Mouse (Mus musculus) naive thymus-derived CD4-positive, alpha-beta T cell, adult 2 months (primary cell): ENCODE results near the gene Vapa.
A peak's percentile ranks its signal among the peaks of the same experiment; 100 is the strongest.

ENCODE experiments used
- DNase-seq: peaks from one replicate; pipeline ENCODE4 v3.0.0-alpha.2; 2011; ENCODE audit warnings: low read depth

Vapa gene

DNA sequence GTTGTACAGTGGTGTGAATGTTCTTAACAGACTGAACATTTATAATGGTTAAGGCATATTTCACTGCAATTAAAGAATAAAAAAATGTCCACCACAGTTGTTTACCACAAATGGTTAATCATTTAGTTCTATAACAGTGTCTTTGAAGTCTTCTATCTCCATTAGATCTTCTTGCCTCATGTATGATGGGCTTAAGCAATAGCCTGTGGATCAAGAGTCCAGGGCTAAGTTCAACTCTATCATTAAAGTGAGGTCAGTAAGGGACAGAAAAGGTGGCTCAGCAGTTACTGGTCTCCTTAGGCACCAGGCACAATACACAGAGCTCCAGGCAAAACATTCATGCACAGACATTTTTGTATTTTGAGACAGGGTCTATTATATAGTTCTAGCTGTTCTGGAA lies 9.8 kb upstream of the Vapa start:
- DNase-seq, result no peak

DNA sequence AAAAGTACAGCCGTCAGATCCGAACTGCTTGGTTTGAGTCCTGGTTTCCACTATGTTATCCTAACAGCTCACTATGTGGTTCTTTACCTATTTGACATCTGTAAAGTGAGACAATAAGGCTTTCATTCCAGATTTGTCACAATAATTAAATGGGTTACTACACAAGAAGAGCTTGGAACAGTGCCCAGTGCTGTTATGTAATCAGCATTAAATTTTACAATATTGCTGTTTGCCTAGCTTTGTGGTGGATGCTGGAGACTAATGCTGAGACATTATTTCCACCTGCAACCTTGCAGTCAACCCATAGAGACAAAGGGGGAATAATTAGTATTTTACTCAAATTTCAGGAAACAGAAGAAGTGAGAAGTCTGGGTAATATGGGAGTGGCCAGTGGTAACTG lies 5.1 kb upstream of the Vapa start:
- DNase-seq, result no peak

DNA sequence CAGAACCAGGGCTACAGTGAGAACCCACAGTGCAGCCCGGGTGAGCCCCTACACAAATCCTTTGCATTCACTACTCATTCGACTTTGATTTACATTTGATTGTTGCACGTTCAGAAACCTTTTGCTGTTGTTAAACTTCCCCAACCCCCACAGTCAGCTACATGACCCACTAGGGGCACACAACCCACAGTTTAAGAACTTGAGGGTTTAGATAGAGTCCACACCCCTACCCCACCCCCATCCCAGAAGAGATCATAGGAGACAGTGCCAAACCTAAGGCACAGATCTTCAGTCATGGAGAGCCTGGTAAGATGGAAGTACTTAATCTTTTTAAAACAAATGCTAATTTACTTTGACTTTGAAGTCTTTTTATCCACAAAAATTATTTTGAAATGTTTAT lies 2.3 kb upstream of the Vapa start:
- peak; percentile 15 for DNase-seq

DNA sequence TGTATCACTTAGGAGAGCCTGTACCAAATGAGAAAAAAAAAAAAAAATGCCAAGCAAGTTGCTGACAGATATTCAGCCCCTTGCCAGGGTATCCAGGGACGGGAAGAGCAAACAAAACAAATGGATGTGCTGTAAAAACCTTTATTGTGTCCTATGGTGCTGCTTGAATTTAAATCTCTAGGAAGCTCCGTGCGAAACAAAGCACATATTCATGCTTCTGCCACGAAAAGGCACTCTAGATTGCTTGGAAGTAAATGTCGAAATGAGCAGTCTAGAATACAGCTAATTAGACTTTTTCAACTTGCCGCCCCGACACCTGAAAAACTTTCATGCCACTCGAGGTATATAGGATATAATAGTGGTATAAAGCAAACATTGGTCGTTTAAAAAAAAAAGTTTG lies 1.1 kb upstream of the Vapa start:
- no peak for DNase-seq

DNA sequence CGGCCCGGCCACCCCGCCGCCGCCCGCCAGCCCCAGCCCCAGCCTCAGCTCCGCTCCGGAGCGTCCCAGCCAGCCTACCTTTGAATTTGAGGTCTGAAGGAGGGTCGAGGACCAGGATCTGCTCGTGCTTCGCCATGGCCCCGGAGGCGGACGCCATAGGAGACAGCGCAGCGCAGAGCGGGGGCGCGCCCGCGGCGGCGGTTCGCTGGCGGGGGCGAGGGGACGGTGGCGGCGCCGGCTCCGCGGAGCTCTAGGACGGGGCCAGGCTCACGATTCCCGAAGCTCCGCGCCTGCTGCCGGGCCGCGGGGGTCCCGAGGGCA lies 253 bp downstream of the Vapa start:
- no peak for DNase-seq

DNA sequence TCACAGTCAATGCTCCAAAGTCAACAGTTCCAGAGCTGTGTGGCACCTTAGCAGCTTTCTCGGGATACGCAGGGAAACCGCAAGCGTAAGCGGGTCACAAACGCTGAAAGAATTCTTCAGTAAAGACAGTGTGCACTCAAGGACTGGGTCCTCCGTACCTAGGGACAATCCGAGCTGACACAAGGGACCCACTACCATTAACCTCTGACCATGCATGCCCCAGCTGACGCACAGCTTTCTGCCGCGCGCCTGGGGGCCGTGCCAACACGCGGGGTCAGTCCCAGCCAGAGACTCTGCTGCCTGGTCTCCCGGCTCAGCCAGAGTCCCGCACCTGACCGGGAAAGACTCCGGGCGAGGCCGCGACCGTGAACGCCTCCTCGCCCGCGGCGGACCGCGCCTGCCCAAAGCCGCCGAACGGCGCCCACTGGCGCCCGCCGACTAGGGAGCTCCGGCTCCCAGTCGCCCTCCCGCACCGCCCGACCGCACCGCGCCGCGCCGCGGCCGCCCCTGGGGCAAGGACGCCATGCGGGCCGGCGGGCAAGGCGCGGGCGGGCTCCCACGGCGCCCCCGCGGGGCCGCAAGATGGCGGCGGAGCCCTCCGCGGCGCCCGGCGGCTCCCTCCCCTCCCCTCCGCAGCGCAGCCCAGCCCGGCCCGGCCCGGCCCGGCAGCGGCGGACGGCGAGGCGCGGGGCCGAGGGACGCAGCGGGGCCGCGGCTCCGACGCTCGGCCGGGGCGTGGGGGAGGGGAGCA lies 789 bp downstream of the Vapa start:
- DNase-seq, result peak; percentile 50

DNA sequence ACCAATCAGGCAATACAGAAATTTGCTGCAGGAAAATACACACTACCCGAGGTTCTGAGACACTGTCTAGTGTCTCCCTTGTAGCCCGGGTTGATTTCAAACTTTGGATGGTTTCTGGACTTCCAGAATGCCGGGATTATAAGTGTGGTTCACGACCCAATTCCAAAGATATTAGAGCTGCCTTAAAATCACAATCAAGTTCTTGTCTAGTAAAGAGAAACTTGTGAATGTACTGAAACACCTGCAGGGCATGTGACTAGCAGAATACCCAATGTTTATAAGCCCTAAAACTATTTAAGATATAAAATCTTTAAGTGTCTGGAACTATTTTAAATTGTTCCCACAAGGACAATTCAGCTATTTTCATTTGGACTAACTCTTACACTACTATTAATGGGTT lies 1.6 kb downstream of the Vapa start:
- DNase-seq, result peak; percentile 46

DNA sequence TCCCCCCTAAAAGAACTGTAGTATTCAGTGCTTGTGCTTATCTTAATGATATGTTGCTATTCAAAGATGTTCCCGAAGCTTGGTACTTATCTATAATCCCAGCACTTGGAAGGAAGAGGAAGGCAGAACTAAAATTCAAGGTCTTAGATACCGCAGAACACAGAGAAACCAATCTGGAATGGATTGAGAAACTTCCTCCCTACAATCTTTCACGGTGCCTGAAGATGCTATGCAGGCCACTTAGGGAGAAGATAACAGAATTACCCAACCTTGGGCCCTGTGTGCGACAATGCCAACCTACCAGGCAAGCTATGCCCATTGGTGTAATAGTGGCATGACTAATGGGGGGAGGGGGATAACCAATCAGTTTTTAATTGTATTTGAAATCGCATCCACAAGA lies 4.6 kb downstream of the Vapa start:
- no peak for DNase-seq

DNA sequence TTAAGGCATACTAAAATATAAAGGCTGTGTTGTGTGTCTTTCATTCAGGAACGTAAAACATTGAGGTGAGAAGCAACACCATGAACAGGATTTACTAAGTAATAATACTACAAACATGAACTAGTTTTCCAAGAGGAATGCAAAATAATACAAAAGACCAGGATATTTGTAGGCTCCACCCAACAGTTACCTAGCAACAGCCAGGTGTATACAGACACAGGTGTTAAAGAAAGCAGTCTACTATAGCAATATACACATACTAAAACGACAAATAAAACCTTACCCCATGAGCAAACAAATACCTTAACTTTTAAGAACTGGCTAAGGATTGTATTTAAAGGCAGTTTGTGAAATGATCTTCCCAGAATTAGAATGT lies 5.1 kb downstream of the Vapa start:
- no peak for DNase-seq

DNA sequence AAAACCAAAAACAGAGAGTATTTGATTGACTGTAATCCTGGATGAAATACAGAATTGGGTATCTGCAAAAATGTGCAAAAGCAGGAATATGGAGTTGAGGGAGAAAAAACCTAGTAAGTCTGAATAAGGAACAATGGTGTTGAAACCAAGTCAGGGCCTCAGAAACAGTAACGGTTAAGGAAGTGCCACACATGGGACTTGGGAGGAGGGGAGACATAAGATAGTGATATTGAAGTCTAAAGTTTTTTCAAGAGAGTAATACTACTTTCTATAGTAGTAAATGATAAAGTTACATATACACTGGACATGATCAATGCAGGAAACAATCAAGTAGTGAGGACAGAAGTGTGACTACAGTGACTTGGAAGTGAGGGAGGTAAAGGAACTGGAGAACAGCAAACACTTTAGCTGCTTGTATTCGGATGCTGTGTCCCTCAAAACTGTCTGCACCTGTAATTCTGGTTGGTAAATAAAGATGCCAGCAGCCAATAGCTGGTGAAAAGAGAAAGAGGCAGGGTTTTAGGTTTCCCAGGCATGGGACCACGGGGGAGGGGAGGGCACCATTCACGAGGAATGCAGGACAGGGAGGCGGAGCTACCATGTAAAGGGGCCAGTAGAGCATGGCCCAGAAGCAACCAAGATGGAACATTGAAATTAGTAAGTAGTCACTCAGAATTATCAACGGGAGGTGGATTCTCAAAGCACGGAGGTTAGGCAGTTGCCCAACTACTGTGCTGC lies 5.6 kb downstream of the Vapa start:
- no peak for DNase-seq

DNA sequence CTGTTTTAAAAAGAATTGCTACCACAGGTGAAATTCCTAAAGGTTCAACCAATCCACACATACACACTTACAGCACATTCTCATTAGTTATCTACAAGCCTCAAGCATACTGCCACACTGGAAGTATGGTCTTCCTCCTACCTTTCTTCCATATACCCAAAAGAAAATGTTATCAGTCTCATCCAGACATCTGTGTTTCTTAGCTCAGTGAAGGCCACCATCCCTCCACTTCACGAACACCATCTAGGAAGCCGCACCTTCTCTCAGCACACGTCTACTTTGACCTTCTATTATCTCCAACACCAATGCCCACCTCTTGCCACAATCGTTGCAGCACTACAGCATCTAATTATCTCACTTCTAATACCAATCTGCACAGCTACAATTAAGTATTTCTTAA lies 7.3 kb downstream of the Vapa start:
- no peak for DNase-seq

DNA sequence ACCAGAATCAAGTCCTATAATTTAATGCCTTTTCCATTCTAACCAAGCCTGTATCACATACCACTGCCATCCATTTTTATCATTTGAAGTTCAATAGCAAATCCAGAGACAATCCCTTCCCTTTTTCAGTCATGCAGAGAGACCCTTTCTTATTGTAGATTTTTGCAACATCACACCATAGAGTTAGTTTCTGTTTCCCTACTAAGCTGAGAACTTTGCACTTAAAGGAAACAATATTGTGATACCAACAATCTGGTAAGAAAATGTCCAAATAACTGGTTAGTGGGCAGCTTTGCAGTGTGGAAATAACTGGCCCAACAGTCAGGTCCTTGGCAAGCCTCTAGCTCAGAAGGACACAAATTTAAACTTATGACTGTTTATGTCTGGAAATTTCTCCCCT lies 8.5 kb downstream of the Vapa start:
- DNase-seq, result no peak

DNA sequence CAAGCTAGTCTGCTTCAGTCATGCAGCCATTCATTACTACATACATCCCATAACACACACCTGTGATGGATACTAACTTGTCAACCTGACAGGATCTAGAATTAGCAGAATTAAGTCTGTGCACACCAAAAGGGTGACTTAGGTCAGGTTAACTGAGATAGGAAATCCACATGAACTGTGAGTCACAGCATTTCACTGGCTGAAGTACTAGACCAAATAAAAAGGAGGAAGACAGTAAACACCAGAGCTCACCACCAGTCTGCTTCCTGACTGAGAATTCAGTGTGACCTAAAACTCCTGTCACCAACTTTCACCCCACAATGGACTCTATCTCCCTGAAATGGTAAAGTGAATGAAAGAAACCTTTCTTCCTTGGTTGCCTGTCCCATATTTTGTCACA lies 9.0 kb downstream of the Vapa start:
- DNase-seq, result peak; percentile 29

DNA sequence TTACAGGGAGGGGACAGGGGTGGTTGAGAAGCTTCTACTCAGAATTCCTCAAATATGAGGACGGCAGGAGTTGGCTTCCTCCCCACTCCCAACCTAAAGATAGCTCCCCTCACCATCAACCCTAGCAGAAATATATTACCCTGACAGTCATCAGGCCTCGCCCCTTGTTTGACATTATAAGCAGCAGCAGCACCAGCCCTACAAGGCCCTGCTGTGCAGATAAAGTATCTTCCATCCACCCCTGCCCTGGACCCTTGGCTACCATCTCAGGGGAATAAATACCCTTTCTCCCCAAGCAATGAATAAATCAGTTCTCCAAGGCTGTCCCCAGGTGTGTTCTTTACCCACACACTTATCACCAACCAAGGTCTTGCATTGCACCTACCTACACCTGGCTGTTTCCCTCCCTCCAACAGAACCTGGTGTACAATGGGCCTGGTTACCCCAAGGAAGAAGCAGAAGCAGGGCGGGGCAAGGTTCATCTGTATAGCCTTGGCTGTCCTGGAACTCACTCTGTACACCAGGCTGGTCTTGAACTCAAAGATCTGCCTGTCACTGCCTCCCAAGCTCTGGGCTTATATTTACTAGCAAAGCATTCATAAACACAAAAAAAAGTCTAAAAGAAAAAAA lies 15.4 kb downstream of the Vapa start:
- DNase-seq, result no peak

DNA sequence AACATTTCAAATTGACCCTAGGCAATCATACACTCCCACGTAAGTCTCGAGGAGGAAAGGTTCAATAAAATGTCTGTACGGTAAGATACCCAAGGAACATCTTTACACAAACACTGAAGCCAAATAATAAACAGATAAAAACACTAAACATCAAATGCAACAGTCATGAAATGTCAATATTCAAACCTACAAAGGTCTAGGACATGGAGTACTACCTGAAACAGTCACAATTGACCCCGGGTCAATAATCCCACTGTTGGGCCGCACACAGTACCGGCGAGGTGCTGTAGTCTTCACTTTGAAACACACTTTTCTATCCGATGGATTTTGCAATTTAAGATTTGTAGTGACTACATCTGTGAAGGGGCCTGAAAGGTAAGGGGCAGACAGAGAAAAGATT lies 18.7 kb downstream of the Vapa start:
- DNase-seq, result no peak

DNA sequence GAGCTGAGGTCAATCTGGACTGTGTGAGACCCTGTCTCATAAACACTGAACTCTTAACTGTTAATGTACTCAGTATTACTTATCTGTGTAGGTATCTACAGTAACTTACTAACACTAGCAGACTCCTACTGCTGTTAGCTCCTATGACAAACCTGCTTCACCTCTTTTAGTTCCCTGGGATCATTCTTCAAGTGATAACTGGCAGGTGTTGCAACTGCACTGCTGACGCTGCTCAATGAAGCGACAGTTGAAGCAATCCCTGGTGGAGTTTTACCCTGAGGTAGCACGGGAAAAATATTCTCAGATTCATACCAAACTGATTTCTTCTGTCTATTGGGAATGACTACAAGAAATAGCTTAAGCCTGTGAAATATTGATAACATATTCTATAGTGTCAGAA lies 26.5 kb downstream of the Vapa start:
- no peak for DNase-seq

DNA sequence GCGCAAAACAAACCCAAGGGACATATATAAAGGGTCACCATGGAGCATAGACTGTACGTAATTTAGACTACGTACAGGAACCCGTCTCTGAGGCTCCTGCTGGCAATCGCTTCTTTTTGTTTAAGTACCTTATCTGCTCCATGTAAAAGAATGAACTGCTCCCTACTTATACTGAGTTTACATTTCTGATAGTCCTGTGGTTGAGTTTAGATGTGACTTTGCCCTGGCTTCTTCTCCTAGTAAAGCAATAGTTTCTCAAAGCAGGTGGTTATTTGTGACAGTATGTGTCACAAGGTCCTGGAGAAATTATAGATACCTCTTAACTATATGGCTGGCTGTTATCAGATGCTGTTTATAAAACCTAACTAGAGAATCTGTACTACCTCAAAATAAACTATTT lies 31.9 kb downstream of the Vapa start:
- DNase-seq, result no peak

DNA sequence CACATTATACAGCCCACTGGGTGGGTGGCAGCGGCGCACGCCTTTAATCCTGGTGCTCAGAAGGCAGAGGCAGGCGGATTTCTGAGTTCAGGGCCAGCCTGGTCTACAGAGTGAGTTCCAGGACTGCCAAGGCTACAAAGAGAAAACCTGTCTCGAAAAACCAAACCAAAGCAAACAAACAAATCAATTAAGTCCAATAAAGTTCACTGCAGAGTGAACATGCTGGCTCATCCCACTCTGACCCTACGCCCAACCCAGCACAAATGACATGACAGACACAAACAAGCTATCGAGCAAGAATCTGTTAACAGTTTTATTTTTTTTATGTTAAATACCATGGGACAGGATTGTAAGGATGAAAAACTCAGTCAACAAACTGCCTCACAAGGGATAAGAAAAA lies 33.6 kb downstream of the Vapa start:
- DNase-seq, result no peak

DNA sequence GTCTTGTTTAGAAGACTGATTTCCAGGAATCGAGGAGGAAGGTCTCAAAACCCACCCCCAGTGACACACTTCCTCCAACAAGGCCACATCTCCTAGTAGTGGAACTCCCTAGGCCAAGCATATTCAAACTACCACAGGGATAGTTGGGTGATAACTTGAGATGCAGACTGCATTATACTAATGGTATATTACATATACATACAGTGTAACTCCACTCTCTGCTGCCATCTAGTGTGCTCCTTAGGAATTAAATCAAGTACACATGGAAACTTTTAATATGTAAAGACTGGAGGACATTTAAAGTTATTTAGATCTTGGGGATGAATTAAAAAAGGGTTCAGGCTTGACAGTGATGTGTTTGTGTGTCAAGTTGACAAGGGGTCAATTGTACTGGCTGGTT lies 38.0 kb downstream of the Vapa start:
- peak; percentile 68 for DNase-seq

DNA sequence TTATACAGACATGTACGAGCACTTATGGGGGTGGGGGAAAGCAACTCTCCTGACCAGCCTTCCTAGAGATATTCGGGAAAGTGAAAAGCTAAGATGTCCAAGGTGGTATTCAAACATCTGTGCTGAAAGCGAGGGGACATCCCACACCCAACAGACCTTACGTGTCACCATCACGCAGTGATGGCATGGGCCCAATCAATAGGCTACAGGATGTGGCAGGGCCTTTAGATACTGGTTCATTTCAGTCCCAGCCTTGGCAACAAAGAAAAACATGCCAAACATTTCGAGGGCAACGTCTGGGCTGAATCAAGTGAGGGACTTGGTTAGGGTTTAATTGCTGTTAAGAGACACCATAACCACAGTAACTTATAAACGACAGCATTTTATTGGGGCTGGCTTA lies 38.5 kb downstream of the Vapa start:
- DNase-seq, result no peak

DNA sequence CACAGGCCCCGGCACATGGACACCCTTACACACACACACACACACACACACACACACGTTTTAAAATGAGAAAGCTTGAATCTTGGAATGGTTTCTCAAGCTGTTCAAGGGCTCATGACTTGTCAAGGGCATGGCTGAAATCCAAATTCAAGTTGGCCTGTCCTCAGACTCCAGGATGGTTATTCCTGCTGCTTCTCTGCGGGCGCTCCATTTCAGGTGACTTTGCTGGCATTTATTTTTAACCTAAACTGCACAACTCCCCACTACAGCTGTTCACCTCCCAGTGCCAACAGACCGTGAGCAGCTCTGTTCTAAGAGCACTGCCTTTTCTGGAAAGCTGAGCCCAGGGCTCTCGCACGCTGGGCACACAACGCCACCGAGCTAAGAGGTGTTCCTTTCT lies 41.5 kb downstream of the Vapa start:
- DNase-seq, result no peak

DNA sequence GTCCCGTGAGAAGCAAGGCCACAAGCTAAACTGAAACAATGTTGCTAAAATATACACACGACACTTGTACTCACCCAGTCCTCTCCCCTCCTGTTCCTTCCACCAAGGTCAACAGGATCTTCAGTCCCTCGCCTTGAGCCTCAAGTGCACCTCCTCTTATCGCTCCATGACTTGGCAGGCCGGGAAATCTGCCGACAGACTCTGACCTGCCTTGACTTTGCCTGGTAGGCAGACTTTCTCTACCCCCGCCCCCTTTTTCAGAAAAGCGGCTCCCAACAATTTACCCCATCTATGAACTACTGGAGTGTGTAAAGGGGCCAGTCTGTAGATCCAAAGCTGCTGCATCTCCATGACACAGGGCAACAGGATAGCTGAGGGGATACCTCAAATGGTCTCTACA lies 41.9 kb downstream of the Vapa start:
- no peak for DNase-seq

DNA sequence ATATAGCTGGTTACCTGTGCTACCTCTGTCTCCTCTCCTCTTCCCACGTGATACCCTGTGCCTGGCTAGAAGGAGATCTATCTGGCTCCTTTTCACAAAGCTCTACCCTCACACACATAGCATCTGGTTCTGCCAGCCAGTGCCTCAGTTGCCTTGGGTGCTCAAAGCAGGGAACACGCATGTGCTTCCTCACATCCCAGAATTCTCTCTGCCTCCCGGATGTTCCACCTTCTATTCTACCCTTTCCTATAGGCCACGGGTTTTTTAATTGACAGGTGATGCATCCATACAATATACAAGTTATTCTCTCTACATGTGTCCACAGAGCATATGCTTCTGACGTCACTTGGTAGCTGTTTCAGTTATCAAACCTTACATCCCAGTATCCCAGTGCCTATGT lies 49.2 kb downstream of the Vapa start:
- DNase-seq, result no peak

DNA sequence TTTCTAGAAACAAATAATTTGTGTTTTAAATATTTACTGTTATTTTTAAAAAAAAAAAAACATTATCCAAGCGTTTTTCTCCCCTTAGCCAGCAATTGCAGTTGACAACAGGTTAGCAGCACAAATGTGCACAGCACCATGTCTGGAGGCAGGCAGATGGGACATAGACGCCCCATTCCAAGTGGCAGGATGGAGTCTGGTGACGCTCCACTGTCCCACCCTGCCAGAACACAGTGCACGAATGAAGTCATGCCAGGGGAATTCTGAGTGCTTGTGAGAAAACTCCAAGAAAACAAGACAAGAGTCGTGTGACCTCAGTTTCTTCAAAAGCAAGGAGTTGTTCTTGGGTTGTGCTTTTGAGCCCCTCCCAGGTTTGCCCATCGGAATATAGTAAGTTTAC lies 50.0 kb downstream of the Vapa start:
- DNase-seq, result no peak
